Mouse (Mus musculus) testis, adult 2 months (tissue): ENCODE measurements around the gene Zfhx3.

Experiments used
- CTCF ChIP-seq: fragments of 200-500 bp; IDR thresholded peaks from 2 replicates; pipeline ENCODE4 v1.5.1; 2012; ENCODE audit warnings: low read depth, mild to moderate bottlenecking, inconsistent platforms, low read length, moderate library complexity; ENCODE audit not compliant: control insufficient read depth, insufficient read depth, insufficient replicate concordance
- POLR2A ChIP-seq: fragments of 200-500 bp; IDR thresholded peaks from 2 replicates; pipeline ENCODE4 v1.6.1; 2012; ENCODE audit warnings: low read depth, mild to moderate bottlenecking, inconsistent platforms, low read length, moderate library complexity; ENCODE audit not compliant: control insufficient read depth

- TF ChIP-seq CTCF (no peak), POLR2A (no peak)
These were observed 44.2 kb downstream of the Zfhx3 start for GRCm38 (mm10) chr8:107986629-107987028.
